ENCODE assay signal across 13 mouse cellular contexts in the genomic region with DNA sequence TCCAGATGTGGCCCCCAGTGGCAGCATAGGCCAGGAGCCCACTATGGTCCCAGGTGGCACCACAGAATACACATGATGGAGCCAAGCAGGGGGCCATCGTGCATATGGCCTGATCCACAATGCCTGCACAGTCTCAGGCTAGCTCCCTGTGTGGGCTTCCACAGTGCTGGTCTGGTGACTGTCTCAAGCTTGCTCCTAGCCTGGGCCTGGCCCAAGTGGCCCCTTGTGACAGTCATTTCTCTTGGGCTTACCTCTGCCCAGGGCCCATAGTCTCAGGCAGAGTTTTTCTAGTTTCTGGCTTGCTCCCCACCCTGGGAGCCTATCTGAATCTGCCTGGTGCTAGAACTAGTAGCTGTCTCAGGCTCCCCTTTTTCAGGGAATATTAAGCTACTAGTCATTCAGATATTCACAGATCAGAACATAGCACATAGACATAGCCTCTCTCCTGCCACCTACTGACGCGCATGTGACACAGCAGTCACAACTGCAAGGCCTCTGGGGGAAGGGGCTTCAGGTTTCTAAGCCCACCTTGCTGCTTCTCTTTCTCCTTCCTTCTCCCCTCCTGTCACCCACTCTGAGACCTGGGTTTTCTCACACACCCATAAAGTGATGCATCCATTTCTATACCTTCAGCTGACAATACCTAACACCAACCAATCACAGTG. TPM values are rescaled to one million over a fixed set of nuclear protein-coding genes. Genes with fewer than 3 reads are reported as not detected.
A peak's percentile ranks its signal among the peaks of the same experiment; 100 is the strongest.
DNase-seq lines count a peak whose midpoint lies in the region; ATAC-seq and TF ChIP-seq lines count a peak whose summit lies in the region.
"Had no signal": no experiment of that assay in that cellular context is flagged by ENCODE, and none has a peak within 500 bp of the region (broad histone marks: within the 10 kb centered on the region; RNA-seq: fewer than 3 reads in every experiment).

No protein-coding gene starts in this region.

- no peaks in the 10 kb centered on the region for H3K9me3 ChIP-seq in kidney, postnatal 0 days (replicated peaks; ENCODE audit: low read length)
- H3K9me3 ChIP-seq: embryonic facial prominence, embryonic 13.5 days; forebrain, embryonic 15.5 days had no signal

- no peak overlapping the region for H3K27ac ChIP-seq in kidney, postnatal 0 days
- no peak overlapping the region for H3K27ac ChIP-seq in cortical plate, adult 2 months (ENCODE audit: insufficient read depth, low read length)
- H3K27ac ChIP-seq: embryonic facial prominence, embryonic 13.5 days; forebrain, embryonic 15.5 days had no signal

- WGBS in kidney, postnatal 0 days: 59% methylated on average over 3 of the region's 3 CpGs

- no peak for TF ChIP-seq POLR2A in cortical plate, adult 2 months (IDR thresholded peaks at IDR 0.05; ENCODE audit: extremely low read depth, insufficient read depth, low read length)

- H3K27me3 ChIP-seq in kidney, postnatal 0 days (ENCODE audit: insufficient read depth, low read length): no peaks in the 10 kb centered on the region
- H3K27me3 ChIP-seq: embryonic facial prominence, embryonic 13.5 days; forebrain, embryonic 15.5 days had no signal

- no peak for DNase-seq in kidney, postnatal 0 days (ENCODE audit: low spot score)
- no peak for DNase-seq in kidney, postnatal 4 days
- DNase-seq in retina, embryonic 14.5 days (ENCODE audit: low spot score): peak; percentile 45
- DNase-seq in retina, postnatal 1 day: no peak
- DNase-seq in adrenal gland, adult 2 months: no peak
- DNase-seq in thymus, postnatal 25 days: no peak
- DNase-seq: kidney, adult 18-20 months; layer of hippocampus, postnatal 36 days had no signal

- H3K4me1 ChIP-seq in kidney, postnatal 0 days (replicated peaks; ENCODE audit: insufficient read depth, low read length): no peaks in the 10 kb centered on the region
- no peaks in the 10 kb centered on the region for H3K4me1 ChIP-seq in cortical plate, adult 2 months (ENCODE audit: control insufficient read depth, insufficient read depth, low read length)
- H3K4me1 ChIP-seq: forebrain, embryonic 15.5 days had no signal

- no peak overlapping the region for H3K9ac ChIP-seq in kidney, postnatal 0 days (ENCODE audit: low read depth, low read length)
- H3K9ac ChIP-seq: embryonic facial prominence, embryonic 13.5 days; forebrain, embryonic 15.5 days had no signal

- no peaks in the 10 kb centered on the region for H3K36me3 ChIP-seq in kidney, postnatal 0 days (ENCODE audit: insufficient read depth, low read length)
- H3K36me3 ChIP-seq: embryonic facial prominence, embryonic 13.5 days; forebrain, embryonic 15.5 days had no signal

- peak; percentile 58 for TF ChIP-seq CTCF in kidney, postnatal 0 days (IDR thresholded peaks at IDR 0.05; ENCODE audit: low read depth)
- peak; percentile 51 for TF ChIP-seq CTCF in cortical plate, adult 2 months (IDR thresholded peaks at IDR 0.05; ENCODE audit: extremely low read depth, insufficient read depth, low read length)

- ATAC-seq in kidney, postnatal 0 days (replicated peaks; ENCODE audit: low FRiP score, low read depth): no peak
- ATAC-seq in megakaryocyte progenitor cell, adult 5-6 weeks (replicated peaks; ENCODE audit: poor library complexity): peak; percentile 46; the same call in 1 of the 2 replicates
- ATAC-seq: forebrain, embryonic 15.5 days had no signal

- no peak overlapping the region for H3K4me3 ChIP-seq in kidney, postnatal 0 days (replicated peaks; ENCODE audit: low read depth, low read length)
- no peak overlapping the region for H3K4me3 ChIP-seq in cortical plate, adult 2 months (ENCODE audit: insufficient read depth, low read length)
- H3K4me3 ChIP-seq: embryonic facial prominence, embryonic 13.5 days; forebrain, embryonic 15.5 days had no signal

- no peak overlapping the region for H3K4me2 ChIP-seq in kidney, postnatal 0 days (ENCODE audit: low read length)
- H3K4me2 ChIP-seq: embryonic facial prominence, embryonic 13.5 days; forebrain, embryonic 15.5 days had no signal

RNA-seq across cellular contexts. Expression of gene Habp2, which starts 9.7 kb away (rescaled TPM):
- polyA plus RNA-seq in kidney, postnatal 0 days (2015; fragmentation: Nextera tagmentation; extraction: Ambion mirVana): 50.5 and 57.9 TPM in 2 replicates
- polyA plus RNA-seq in cortical plate, adult 2 months (2012; rRNA removed): not detected in 2 replicates
- total RNA-seq in megakaryocyte progenitor cell, adult 5-6 weeks (2015): not detected in 2 replicates
- not detected in 2 replicates for total RNA-seq in megakaryocyte progenitor cell, adult 5-6 weeks (2017)
- under 1 TPM; 0.24 to 0.43 TPM for total RNA-seq in adrenal gland, adult 2 months (2021)
- 0.35 TPM in 1 of 2 replicates, not detected in the other for polyA plus RNA-seq in adrenal gland, adult 2 months (2012; rRNA removed)
- total RNA-seq: heart, postnatal 25 days; layer of hippocampus, postnatal 36 days had no signal
- polyA plus RNA-seq: embryonic facial prominence, embryonic 13.5 days; forebrain, embryonic 15.5 days had no signal

Comparison
In these comparisons a context has a peak if more than half of its experiments do, and no peak if none do; other contexts are left out.
1. RNA of gene Habp2, which starts 9.7 kb away (polyA plus RNA-seq): 50.5 to 57.9 TPM in kidney, postnatal 0 days; 0.35 TPM in adrenal gland, adult 2 months and not detected in cortical plate, adult 2 months; every median in the first group is over 10 times any median in the second.